Mouse (Mus musculus): ENCODE results near the gene Cyp26b1. TPM values are rescaled to one million over a fixed set of nuclear protein-coding genes. Genes with fewer than 3 reads are reported as not detected.

Gene Cyp26b1
- polyA plus RNA-seq, 1 experiment from 2014 or later, result 1.7 TPM

DNA sequence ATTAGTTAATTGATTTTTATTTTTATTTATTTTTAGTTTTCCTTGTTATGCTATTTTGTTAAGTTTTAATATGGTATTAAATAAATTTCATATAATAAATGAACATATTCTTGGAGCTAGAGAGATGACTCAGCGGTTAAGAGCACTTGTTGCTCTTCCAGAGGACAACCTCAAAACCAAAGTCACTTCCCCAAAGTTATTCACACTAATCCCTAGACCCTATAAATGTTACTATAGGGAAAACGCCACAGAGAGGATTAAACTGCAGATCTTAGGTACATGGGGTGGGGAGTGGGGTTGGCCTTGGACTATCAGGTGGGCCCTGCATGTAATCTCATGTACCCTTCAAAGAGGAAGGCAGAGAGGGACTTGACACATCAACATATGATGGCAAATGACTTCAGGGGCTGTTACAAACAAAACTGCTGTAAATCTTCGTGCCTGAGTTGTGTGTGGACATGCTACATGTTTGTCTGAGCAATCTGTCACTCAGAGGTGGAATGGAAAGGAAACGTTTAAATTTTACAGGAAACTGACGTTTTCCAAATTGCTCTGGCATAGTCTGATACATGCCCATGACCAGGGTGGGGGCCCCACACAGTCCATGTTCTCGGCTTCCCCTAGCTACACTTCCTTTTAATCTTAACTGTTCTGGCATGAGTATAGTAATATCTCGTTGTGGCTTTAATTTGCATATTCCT lies 68.7 kb downstream of the Cyp26b1 start:
- 70% methylated on average over 7 of the region's 7 CpGs for WGBS

More for the DNA sequence above, 68.7 kb downstream of the Cyp26b1 start:
- Histone ChIP-seq H3K4me1 (ENCODE audit: control insufficient read depth, insufficient read depth, low read length) (no peaks in the 10 kb centered on the region), H3K4me3 (replicated peaks; ENCODE audit: low read length) (no peak overlapping the region), H3K36me3 (ENCODE audit: control insufficient read depth, insufficient read depth, low read length) (no peaks in the 10 kb centered on the region), H3K9ac (ENCODE audit: low read length) (no peak overlapping the region), H3K27me3 (ENCODE audit: control insufficient read depth, insufficient read depth, low read length) (no peaks in the 10 kb centered on the region), H3K4me2 (ENCODE audit: low read depth, low read length) (no peak overlapping the region), H3K9me3 (replicated peaks; ENCODE audit: control insufficient read depth, low read length) (no peaks in the 10 kb centered on the region), H3K27ac (ENCODE audit: low read length) (no peak overlapping the region)
- no peak for ATAC-seq (ENCODE audit: insufficient read depth, low FRiP score)

All from stomach, embryonic 16.5 days (tissue).